Mouse (Mus musculus) natural killer cell, adult 2 months (primary cell): ENCODE results near the gene Etnk1.
A peak's percentile ranks its signal among the peaks of the same experiment; 100 is the strongest.
"Not testable (repeated sequence)": the region's sequence is repeated elsewhere in the genome, so short reads cannot be mapped to it uniquely, and the experiment has no call there.

Source experiments
- DNase-seq, 2 experiments: peaks; one replicate each; pipeline ENCODE4 v3.0.0; 2022; ENCODE audit warnings: low spot score in 2 of 2

Etnk1 gene

DNA sequence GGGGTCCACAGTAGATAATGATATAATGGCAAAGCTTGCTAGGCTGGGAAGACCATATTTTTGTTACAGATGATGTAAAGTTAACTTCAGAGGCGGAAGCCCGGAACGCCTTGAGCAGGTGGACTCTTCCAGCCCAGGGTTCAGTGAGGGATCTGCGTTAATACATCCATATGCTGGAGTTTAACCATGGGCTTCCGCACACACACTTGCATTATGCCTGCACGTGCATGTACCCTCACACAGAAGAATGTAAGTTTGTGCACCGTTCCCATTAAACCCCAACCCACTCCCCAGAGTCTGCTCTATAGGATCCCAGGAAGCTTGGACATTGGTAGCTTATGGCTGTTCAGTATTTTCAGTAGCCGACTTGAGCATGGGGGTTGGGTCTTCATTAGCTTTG is 4.0 kb downstream of the Etnk1 start:
- DNase-seq: no peak

DNA sequence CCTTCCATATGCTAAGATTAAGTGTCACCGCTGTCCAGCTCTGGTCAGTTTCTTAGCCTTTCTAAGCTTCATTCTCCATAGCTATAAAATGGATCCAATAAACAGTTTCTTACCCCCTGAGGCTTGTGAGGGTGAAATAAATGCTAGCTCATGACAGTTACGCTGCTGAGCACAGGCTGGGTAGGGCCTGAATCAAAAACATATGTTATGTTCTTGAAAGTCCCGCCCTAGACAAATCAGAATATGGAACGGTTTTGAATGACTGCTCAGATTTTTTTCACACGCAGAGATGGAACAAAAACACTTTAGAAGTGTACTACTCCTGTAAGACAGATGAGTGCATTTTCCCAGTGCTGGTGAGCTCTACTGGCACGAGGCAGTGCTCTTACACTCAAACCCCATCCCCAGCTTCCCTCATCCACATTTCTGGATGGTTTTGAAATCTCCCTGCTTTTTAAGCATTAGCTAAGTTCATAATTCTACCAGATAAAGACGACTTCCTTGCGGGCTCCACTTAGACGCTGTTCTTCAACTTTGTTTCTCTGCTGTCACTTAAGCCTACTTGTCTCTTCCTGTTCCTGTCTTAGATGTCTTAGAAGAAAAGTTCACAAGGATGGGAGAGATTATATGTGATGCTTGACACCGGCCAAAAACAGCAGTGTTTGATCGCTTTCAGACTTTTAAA is 4.9 kb downstream of the Etnk1 start:
- DNase-seq: no peak

DNA sequence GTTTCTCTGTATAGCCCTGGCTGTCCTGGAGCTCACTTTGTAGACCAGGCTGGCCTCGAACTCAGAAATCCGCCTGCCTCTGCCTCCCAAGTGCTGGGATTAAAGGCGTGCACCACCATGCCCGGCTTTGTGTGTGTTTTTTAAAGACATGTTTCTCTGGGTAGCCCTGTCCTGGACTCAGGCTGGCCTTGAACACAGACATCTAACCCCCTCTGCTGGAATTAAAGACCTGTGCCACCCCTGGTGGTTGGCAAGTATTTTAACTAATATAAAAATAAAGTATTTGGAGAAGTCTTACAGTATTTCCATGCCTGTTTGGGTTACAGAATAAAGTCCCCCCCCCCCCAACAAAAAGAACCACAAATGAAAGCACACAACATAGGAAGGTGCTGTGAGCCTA is 5.7 kb downstream of the Etnk1 start:
- DNase-seq: not testable (repeated sequence)

DNA sequence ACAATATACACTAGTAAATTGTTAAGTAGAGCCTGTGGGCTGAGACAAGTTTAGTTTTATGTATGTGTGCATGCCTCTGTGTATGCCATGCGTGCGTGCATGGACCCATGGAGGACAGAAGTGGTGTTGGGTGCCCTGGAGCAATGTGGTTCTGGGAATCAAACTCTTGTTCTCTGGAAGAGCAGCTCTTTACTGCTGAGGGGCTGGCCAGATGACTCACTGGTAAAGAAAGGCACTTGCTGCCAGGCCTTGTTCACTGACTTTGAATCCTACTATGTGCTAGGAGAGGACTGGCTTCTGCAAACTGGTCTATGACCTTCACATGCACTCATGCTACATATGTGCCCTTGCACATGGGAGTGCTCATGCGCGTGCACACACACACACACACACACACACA is 7.2 kb downstream of the Etnk1 start:
- no peak for DNase-seq

DNA sequence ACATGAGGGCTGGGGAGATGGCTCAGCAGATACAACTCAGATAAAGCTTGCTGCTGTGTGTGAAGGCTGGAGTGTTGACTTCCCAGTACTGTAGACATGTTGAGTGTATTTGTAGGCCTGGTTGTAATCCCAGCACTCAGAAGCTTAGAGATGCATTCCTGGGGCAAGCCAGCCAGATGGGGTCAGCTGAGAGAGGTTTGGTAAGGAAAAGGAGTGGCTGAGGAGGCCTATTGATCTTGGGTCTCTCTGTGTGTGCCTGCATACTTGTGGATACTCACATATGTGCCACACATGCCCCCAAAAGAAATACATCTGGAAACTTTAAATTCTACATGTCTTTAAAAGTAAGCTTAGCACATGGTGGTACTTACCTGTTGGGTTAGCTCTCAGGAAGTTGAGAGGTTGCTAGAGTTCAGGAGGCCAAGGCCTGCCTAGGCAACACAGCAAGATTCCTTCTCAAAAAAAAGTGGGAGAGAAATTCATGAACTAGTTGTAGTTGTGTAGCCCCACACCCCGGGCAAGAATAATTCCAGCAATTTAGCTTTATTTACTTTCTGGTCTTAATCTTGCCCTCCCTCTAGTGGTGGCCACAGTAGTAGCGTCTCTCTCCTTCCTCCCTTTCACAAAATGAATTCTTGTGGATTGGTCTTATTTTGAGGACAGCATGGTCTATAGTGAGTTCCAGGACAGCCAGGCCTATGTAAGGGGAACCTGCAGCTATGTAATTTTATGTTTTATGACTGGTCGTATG is 8.1 kb downstream of the Etnk1 start:
- DNase-seq: peak in 1 of 2 experiments; percentile 40

DNA sequence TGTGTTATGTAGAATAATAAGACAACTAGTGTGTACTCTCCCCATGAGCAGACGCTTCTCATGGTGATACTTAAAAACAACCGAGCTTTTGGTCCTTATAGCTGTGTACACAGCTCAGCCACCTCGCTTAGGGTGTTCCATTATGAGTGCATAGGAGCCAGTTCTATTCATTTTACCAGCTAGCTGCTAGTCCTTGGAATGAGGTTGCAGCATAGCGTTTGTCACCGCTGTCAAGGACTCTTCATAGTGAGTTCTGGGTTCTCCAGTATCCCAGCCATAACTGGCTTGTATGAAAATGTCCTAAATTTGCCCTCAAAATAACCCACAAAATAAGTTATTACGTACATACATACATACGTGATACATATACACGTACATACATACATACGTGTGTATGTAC is 9.1 kb downstream of the Etnk1 start:
- DNase-seq: no peak

DNA sequence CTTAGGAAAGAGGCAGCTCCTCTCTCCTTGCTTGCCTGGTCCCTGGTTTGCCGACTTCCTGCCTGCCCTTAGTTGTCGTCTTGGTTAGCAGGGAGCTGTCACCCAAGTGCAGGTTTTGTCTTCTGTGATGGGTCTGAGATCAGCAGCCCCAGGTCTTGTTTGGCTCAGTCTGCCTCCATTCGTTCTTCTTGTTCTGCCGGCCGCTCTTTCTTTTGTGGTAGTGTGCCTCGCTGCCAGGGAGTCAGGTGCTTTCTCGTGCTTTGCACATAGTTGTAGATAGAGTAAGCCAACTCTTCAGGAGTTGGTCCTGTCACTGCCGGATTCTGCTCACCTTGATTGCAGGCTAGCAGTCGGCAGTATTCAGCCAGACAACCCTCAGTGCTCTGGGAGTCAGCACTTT is 9.6 kb downstream of the Etnk1 start:
- DNase-seq: no peak

DNA sequence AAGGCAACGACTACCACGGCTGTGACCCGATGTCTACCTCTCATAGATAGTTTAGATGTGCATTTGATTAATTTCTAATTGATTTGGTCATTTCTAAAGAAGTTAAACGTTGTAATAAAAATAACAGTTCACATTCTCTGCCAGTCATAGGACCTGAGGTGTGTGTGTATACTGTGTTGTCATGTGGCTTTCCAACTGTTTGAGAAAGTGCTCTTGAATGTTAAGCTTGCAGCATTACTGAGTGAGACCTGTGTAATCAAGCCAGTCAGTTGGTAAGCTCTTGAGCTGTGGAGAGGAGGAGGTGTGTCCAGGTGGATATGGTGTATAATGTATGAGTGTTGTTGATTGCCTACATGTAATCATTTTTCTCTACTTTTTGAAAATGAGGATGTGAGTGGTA is 12.2 kb downstream of the Etnk1 start:
- no peak for DNase-seq

DNA sequence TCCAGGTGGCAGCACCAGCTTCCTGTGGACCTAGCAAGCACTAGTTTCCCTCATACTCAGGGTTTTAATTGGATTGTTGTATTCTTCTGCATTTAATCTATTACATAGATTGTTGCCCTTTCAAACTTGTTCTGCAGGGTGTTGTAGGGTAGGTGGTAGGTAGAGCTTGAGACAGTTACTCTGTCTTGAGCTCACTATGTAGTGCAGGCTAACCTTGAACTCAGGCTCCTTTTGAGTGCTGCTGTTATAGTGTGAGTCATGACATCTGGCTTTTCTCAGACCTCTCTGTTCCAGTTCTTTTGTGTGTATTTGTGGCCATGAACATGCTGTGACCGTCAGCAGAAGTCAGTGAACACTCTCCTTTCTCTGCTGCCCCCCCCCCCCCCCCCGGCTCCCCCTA is 12.7 kb downstream of the Etnk1 start:
- DNase-seq: no peak

DNA sequence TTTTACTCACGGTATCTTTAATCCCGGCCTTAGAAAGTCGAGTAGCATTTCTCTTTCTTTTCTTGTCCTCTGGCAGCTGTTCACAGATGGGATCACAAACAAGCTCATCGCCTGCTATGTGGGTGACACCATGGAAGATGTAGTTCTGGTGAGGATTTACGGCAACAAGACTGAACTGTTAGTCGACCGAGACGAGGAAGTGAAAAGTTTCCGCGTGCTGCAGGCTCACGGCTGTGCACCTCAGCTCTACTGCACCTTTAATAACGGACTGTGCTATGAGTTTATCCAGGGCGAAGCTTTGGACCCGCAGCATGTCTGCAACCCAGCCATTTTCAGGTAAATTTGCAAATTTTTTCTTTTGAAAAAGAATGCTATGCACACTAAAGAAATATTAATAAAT is 13.5 kb downstream of the Etnk1 start:
- no peak for DNase-seq

DNA sequence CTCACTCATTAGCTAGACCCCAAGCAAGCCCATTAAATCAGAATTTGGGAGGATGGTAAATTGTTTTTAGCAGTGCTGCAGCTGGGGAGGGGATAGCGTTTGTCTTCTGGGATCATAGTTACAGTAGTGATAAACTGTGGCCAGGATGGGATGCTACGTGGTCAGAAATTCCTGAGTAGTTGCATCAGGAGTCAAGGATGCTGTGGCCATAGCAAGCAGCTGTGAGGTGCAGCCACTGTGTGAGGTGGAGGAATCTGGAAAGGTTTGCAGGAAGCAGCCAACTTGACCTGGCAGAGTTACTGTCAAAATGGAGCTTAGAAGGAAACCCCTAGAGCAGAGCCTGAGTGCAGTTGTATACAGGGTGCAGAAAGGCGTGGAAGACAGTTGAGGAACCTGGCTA is 17.1 kb downstream of the Etnk1 start:
- DNase-seq: no peak

DNA sequence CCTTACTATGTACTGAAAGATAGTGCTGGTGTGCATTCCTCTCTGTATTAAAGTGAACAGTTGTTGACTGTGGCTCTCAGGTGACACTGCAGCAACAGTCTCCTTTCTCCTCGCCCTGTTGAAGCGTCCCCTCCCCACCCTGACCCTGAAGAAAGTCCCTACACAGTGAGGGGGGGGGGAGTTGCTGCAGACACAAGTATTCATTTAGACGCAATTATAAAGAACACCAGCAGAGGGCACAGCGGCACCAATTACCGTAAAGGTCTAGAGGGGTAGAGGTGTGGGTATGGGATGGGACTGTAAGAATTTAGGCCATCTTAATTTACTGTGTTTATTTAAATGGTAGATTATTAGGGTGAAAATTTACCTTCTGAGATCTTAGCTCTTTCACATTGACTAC is 17.7 kb downstream of the Etnk1 start:
- DNase-seq: peak in 1 of 2 experiments; percentile 36

DNA sequence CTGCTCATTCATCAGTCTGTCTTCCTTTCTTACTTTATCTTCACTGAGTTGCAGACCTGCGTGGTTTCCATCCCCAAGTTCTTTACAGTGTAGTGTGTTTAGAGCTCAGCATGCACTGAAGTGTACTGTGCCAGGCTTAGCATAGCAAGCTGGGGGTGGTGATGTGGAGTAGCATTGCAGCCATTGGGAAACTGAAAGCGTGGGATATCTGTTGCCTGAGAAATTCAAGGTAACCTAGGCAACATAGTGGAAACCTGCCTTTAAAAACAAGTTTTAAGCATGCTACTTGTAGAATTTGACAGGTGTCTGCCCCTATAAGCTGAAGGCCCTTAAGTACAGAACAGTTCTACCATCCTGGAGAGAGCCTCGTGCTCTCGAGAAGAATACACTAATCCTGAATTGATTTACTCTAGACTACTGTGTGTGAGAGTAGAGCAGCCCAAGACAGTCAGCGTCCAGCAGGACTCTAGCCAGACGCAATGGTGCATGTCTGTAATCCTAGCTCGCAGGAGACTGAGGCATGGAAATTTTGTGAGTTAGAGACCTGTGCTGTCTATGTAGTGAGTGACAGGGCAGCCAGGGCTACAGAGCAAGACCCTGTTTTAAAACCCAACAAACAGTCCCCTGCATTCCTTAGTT is 23.9 kb downstream of the Etnk1 start:
- no peak for DNase-seq

DNA sequence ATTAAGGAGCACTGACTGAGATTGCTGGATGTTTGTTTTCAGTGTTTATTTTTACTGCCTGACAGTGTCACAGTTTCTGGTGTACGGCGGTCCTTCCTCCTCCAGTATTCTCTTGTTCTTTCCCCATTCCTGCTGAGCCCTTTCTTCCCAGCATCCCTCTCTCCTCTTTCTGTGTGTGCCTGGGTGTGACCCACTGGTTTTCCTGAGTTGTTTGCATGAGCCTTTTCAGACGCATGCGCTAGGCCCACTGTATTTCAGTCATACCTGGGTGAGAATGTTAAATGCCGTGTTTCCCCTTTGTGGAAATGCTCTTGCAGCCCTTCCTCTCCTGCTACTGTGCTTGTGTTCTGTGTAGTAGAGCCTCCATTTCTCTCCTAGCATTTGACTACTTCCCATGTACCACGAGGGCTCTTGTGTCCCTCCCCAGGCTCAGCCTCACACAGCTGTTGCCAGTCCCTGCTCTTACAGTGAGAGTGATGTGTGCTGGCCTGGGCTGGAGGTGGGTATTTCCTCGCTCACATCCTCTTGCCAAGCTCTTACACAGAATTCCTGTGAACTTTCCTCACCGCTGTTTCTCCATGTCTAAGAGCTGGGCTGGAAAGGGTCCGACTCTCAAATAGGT is 24.6 kb downstream of the Etnk1 start:
- no peak for DNase-seq

DNA sequence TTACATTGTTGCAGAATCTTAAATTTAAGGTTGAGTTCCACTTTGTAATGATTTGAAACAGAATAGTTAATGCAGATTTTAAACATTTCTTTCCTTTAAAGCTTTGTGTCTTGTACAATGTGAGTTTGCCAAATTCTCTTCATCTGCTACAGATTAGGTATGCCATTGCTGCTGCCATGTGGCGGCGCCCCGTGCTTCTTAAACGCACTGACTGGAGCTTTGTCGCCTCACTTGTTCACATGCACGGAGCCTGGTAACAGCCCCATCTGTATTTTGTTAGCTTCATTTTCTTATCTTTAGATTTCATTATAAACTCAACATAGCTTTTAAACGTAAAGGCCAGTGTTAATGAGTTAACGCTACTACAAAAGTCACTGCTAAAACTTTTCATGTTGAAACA is 25.7 kb downstream of the Etnk1 start:
- DNase-seq: no peak

DNA sequence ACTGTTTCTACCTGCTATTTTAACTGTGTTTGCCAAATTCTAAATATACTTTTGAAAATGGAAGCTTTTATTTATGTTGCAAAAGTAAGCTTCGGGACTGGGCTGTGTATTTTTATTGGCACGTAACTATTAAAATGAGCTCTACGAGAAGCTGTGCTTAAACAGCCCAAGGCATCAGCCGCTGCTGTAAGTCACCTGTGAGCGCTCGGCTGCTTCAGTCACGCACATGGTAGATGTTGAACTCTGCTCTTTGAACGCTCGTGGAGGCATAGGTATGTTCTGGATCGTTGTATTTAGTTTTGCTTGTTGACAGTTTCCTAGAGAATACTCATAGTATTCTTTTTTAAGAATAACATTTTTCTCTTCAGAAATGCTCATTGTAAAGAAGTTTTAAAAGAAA is 26.1 kb downstream of the Etnk1 start:
- DNase-seq: no peak

DNA sequence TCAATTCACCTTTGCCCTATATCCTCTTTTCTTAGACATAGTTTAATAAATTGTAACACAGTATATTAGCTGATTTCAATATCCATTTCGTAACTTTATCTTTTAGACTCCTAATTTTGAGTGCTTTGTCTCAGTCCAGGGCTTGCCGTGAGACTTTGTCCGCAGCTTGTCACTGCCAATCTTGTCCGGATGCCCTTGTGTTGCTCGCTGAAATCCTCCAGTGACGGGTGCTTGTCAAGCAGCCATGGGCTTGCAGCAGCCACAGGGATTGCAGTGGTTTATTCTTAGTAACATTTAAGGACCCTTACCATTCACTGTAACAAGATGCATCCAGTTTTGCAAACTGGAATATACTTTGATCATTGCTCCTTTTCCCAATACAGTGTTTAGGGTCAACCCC is 26.6 kb downstream of the Etnk1 start:
- no peak for DNase-seq

DNA sequence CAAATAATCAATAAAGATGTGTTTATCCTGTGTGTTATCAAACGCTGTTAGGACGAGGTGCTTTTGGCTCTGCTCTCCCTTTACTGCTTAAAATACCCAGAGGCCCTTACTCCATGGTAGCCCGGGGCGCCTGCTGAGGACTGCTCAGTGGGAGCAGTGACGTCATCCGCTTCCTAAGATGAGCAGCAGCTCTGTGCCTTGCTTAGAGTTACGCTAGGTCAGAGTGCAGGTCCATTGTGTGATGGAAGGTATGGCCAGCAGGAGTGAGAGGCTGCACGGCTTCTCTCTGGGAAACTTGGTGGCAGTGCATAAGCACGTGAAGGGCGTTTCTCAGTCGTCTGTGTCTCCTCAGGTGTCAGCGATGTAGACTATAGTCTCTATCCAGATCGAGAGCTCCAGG is 30.0 kb downstream of the Etnk1 start:
- no peak for DNase-seq

DNA sequence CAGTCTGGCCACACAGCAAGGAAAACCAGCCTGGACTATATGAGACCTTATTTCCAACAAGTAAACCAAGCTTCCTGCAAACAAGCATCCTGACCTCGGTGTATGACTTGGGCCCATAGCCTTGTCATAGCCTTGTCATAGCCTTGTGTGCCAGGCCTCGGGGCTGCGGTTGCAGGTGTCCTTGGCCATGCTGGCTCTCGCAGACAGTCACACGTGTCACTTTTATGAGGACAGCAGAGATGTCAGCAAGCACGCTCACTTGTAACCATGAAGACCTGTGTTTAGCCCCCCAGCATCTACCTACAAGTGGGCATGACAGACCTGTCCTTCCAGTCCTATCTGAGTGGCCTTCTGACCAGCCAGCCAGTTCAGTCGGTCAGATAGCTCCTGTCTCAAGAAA is 31.4 kb downstream of the Etnk1 start:
- no peak for DNase-seq

DNA sequence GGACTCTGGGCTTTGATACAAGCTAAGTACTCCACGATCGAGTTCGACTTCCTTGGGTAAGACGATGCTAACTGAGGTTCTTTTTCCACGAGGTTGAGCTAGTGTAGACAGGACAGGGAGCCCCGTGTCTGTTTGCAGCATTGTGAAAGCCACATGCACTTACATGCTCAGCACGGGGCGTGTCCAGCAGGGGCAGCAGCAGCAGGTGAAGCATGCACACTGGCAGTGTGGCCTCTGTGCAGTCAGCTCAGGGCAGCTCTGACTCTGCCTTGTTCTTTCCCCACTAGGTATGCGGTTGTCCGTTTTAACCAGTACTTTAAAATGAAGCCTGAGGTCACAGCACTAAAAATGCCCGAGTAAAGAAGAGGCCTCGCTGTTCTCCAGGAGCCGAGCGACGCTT is 36.1 kb downstream of the Etnk1 start:
- DNase-seq: no peak

DNA sequence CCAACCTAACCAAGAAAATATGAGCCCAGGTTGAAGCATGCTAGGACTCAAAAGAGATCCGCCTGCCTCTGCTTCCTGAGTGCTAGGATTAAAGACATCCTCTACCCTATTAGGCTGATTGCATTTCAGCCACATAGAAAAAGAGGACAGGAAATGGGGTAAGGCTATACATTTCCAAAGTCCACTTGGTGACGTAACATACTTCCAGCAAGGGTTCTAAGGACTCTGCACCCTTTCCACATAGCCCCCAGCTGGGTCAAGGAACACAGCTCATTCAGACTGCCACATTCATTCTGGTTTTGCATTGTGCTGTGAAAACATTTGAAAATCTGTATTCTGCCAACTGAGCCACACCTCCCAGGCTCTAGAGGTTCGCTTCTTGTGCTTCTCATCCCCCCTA is 41.9 kb downstream of the Etnk1 start:
- no peak for DNase-seq

DNA sequence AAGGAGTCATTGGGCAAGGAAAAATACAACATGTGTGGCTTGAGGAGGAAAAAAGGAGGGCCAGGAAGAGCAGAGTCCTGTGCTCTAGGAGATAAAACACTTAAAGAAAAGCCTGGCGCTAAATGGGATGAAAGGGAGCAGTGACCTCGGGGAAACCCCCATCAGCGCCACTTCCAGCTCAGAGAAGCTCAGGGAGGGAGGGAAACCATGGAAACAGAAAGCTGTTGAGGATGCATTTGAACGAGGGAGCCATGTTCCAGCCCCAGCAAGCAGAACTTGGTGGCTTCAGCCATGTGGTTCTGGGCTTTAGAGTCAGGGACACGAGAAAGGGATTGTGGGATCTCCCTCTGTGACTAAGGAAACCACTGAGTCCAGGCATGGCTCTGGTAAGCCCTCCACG is 45.7 kb downstream of the Etnk1 start:
- no peak for DNase-seq

DNA sequence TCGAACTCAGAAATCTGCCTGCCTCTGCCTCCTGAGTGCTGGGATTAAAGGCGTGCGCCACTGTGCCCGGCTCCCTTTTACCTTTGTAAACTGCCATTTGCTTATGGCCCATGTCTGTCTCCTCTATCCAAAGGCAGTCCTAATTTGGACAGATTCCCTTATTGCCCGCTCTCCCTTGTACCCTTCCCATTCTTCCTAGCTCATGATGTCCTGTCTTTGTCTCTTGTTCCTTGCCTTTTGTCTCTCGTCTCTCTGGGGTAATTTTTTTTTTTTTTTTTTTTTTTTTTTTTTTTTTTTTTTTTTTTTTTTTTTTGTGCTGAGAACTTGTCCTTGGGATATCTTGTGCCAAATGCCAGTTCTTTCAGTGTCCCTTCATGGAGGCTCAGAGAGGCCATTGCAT is 46.4 kb downstream of the Etnk1 start:
- DNase-seq: no peak
